Mouse (Mus musculus): ENCODE measurements around the gene Nsd2.
"Not testable (repeated sequence)": the region's sequence is repeated elsewhere in the genome, so short reads cannot be mapped to it uniquely, and the experiment has no call there.

Gene Nsd2

DNA sequence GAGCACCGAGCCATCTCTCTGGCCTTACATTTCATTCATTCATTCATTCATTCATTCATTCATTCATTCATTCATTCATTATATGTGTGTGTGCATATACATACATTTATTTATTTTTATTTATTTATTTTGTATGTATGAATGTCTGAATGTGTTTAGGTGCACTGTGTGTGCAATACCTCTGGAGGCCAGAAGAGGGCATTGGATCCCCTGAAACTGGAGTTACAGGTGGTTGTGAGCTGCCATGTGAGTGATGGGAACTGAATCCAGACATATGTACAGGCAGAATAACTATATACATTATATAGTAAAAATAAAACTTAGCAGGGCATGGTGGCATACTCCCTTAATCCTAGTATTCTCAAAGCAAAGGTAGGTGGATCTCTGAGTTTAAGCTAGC is 32.6 kb downstream of the Nsd2 start:
- DNase-seq = no peak

- DNase-seq = peak; percentile 5
Measured at GRCm38 (mm10) chr5:33854019-33854418, 33.5 kb downstream of the Nsd2 start.

GRCm38 (mm10) chr5:33857693-33858092 is 37.2 kb downstream of the Nsd2 start:
- no peak for DNase-seq

DNA sequence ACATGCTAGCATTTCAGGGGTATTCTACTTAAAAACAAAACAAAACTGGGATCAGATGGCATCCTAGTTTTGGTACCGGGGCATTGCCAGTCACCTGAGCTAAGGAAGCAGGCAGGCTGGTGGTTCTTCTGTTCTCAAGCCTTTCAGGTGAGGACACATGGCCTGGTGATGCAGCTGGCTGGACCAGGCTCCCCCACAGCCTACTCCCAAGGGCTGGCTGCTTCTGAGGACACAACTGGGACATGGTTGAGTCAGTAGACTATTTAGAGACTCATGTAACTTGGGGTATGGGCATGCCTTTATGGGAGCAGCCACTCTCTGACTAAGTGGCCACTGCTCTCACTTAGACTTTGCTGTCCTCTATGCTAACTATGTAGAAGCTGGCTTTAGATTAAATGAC is 54.9 kb downstream of the Nsd2 start:
- DNase-seq = no peak

DNA sequence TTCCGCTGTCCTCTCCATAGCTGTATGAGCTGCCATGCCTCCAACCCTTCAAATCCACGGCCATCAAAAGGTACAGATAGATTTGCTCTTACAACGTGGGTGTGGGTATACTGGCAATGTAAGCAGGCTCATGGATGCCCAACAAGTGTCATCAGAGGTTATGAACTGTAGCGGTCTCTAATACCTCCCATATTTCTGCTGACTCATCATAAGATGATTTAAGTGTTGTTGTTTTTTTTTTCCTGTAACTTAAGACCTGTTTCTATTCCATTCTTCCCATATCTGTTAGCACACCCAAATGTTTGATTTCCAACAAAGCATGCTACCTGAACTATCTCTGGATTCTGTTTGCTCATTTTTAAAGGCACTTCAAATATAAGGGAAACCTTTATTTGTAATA is 60.6 kb downstream of the Nsd2 start:
- no peak for DNase-seq

- no peak for DNase-seq
Measured at GRCm38 (mm10) chr5:33893406-33893805, 72.9 kb downstream of the Nsd2 start.

DNA sequence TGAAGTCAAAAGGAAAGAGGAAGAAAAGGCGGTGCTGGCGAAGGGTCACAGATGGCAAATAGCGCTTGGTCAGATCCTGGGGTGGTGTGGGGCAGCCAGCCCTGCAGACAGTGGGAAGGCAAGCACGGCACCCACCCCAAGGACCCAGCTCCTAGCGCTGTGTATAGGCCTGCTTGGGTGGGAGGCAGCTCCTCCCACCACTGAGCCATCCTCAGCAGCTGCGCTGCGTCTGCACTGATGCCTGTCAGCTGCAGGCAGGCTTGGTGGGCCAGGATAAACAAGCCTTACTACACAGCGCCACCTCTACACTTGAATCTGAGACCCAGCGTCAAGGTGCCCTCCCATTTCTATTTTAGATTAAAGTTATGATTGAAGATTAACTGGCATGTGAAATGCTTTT is 74.6 kb downstream of the Nsd2 start:
- no peak for DNase-seq

DNA sequence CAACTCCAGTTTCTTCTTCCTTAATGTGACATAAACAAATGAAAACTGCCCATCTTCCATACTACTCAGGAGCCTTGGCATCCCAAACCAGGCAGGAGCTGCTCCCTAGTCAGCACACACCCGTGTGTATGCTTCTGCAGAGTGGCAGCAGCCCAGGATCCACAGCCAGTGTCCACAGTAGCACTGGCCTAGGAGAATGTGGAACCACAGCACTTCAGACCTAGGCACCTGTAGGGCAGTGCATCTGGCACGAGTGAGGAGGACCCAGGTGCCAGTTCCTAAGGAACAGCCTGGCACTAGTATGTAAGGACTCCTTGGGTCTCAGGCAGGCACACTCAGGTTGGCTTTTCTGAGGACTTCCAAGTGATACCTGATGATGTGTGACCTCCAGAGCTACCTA is 76.6 kb downstream of the Nsd2 start:
- DNase-seq = no peak

GRCm38 (mm10) chr5:33898671-33899070 is 78.1 kb downstream of the Nsd2 start:
- DNase-seq = no peak

GRCm38 (mm10) chr5:33899245-33899644 is 78.7 kb downstream of the Nsd2 start:
- no peak for DNase-seq

DNA sequence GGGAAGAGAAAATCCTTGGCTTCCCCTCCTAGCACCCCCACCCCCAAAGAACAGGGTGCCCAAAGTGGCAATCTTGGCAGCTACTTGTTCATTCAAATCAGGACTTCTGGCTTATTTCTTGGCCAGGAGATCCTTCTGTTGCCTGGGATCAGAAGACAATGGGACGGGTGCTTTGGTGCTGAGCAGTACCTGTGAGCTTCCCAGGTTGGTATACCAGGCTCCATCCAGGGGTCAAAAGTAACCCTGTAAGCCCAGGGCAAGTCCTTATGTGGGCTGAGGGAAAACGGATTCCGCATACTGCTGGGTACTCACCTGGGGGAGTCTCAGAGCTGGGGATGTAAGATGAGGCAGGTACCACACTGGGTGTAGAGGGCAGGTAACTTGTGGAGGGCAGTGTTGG is 79.6 kb downstream of the Nsd2 start:
- no peak for DNase-seq

DNA sequence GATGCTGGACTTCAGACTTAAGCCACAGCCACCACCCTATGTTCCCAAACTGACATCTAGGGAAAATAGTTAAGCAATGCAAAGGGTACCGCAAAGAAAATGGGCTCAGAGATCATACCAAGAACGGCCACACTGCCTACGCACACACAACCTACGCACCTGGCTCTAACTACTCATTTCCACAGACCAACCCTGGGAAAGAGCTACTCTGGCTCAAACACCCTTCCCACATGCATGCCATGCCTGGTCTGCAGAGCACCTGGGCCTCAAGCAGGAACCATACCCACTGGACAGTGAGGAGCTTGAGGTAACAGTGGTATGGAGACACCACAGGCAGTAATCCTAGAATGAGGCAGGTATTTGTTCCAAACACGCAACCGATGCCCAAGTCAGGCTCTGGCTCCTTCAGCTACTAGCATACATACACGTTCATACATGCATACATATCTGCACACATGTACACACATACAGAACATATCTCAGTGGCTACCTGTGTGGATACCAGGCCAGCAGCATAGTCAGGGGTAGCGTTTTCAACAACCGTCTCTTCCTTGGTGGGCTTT is 80.3 kb downstream of the Nsd2 start:
- no peak for DNase-seq

DNA sequence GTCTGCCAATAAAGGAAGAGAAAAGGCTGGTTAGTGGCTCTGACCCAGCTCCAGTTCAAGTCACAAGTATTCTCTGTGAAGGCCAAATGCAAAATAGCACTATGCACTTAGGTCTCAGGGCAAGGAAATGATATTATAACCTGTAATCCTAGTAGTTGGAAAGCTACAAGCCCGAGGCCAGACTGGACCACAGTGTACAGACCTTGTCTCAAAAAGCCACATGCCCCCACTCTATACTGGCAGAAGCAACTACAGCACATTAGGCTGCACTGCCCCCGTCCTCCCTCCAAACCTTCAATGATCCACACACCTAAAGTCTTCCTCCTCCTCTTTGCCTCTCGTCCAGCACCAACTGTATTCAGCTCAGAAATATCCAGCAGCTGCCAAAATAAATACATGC is 80.8 kb downstream of the Nsd2 start:
- DNase-seq = no peak

DNA sequence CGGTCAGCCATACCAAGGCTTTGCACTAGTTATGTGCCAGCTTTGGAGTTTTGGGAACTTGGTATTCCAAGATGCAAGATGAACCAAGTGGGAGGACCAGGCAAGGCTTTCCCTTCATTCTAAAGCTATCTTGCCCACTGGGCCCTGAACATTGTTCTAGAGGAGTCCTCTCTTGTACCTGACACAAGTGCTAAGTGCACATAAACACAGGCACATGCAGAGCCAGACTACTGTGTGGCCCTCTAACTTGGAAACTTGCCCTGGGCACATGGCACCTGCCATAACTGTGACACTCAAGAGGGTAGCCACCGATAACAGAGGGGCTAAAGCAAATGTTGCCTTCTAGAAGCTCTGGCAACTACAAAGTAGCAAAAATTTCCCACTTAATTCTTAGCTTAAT is 82.2 kb downstream of the Nsd2 start:
- DNase-seq = no peak

DNA sequence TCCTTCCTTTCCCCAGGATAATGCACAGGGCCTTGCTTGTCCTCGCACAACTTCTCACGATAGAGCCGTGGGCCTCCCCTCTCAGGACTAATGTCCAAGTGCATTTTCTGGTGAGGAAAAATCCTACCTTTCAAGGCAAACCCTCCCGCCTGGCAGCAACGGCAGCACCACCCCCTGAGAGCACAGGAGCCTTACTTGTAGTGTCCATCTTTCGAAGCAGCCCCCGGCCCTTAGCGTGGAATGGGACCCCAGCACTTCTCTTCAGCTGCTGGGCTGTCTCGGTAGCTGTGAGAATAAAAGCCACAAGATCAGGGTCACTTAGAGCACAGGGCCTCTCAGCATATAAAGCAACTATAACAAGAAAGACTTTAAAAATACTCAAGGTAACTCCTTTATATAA is 82.7 kb downstream of the Nsd2 start:
- no peak for DNase-seq

- DNase-seq = not testable (repeated sequence)
Measured at GRCm38 (mm10) chr5:33915031-33915430, 94.5 kb downstream of the Nsd2 start.

DNA sequence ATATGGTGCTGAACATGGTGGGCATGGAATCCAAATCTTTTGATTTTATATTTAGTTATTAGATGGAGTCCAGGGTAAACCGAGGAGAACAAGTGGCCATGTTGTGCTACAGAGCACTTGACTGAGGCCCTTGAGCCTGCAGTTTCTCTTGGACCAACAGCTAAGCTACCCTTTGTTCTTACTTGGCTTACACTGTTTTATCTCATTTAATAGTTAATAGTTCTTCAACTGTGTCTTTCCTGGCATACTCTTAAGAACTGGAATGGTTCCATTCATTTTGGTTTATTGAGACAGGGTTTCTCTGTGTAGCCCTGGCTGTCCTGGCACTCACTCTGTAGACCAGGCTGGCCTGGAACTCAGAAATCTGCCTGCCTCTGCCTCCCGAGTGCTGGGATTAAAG is 96.1 kb downstream of the Nsd2 start:
- DNase-seq = not testable (repeated sequence)

- no peak for DNase-seq
Measured at GRCm38 (mm10) chr5:33919466-33919865, 98.9 kb downstream of the Nsd2 start.

GRCm38 (mm10) chr5:33920037-33920436 is 99.5 kb downstream of the Nsd2 start:
- no peak for DNase-seq

DNA sequence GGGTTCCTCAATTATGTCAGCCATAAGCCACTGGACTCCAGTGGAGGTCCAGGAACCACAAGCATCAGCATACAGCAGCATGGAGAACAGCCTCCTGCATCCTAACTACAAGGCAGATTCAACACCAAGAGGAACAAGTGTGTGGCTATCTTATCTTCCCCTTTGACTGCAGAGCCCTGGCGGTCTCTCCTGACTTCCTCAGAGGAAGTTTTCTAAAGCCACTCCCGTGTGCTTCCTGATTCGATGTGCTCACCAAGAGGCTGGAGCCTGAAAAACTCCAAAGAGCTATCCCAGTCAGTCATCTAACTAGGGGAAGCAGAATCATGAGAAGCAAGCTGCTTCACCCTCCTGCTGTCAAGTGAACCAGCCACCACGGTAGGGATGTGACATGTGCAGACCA is 100.4 kb downstream of the Nsd2 start:
- no peak for DNase-seq

GRCm38 (mm10) chr5:33921486-33922235 is 101.1 kb downstream of the Nsd2 start:
- peak; percentile 12 for DNase-seq

DNA sequence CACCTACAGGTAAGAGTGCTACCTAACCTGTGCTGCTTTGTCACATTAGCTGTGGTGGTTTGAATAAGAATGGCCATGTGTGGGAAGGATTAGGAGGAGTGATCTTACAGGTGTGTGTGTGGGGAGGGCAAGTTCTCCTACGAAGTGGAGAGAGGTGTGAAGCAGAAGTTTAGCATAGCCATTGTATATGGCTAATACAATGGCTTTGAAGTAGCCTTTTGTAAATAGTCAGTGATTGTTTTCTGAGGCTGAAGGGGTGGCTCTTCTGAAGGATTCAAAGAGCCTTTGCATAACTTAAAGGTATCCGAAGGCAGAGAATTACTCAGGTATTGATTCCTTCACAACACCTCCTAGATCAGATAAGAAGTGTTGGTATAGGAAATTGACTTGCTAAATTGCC is 102.0 kb downstream of the Nsd2 start:
- no peak for DNase-seq

GRCm38 (mm10) chr5:33926170-33926569 is 105.6 kb downstream of the Nsd2 start:
- no peak for DNase-seq

- no peak for DNase-seq
Measured at GRCm38 (mm10) chr5:33932413-33932812, 111.9 kb downstream of the Nsd2 start.

DNA sequence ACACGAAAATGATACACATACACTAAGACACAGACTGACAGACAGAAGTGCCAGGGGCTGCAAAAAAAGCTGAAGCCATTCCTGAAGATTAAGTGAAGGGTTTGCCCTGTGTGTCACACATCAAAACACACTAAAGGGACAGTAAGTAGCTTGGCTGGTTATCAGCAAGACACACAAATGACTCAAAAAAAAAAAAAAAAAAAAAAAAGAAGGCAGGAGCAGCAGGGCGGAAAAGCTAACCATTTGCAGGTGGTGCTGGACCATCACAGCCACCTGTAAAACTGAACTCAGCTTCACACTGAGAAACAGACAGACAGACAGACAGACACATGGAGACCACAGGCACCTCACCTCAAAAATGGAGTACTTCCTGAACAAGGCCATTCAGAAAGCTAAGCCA is 113.6 kb downstream of the Nsd2 start:
- no peak for DNase-seq
